Mouse (Mus musculus) spleen, adult 2 months (tissue): Measurements from ENCODE around the gene Gm17651.

ENCODE experiments used
- CTCF ChIP-seq: fragments of 200-500 bp; IDR thresholded peaks from 2 replicates; pipeline ENCODE4 v1.5.1; 2011; ENCODE audit warnings: mild to moderate bottlenecking, inconsistent platforms; ENCODE audit not compliant: insufficient read depth, insufficient read length, insufficient replicate concordance; ENCODE audit errors: extremely low read depth
- POLR2A ChIP-seq: fragments of 200-500 bp; IDR thresholded peaks from 2 replicates; pipeline ENCODE4 v1.6.1; 2011; ENCODE audit warnings: low read depth, low read length, inconsistent platforms

- no peak for TF ChIP-seq CTCF
- no peak for TF ChIP-seq POLR2A
Observed at GRCm38 (mm10) chr3:97634288-97634761, 40.2 kb downstream of the Gm17651 start.
